Mouse (Mus musculus) kidney, postnatal 10 days (tissue): ENCODE measurements around the gene Caprin2.
"Not testable (repeated sequence)": the region's sequence is repeated elsewhere in the genome, so short reads cannot be mapped to it uniquely, and the experiment has no call there.

Experiments
- DNase-seq: peaks from one replicate; pipeline ENCODE4 v3.0.0; 2021; ENCODE audit warnings: mixed read lengths

The Caprin2 gene

DNA sequence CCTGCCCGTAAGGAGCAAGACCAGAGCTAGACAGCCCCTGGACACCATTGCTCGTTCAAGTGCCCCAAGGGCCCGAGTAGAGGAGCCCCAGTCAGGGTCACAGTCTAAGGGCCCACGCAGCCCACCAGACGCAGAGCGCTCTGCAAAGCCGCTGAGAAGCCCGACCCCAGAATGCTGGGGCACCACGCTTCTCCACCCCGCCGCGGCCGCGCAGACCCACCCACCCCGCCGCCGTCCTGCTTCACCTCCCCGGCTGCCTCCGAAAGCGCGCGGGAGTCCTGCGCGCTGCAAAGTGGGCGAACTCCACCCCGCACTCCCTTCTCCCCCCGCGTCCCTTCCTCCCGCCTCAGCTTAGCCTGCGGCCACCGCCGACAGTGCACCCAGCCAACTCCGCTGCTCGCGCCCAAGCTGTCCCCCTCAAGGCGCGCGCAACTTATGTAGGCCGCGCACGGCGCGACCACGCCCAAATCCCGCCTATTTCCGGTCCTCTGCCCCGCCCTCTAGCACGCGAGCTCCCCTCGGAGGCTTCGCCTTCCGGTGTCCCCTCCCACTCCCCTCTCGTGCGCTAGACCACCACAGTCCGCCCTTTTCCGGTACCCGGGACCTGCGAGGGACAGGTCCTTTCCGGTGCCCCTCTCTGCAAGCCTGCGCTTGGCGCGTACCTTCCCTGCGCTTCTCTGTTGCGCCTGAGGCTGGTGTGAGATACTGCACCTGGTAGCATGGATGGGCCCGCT, at the start of gene Caprin2:
Gene Caprin2 (minus strand): TSS at position 465 of the 734 bp plus-strand sequence.
- peak; percentile 94 for DNase-seq

DNA sequence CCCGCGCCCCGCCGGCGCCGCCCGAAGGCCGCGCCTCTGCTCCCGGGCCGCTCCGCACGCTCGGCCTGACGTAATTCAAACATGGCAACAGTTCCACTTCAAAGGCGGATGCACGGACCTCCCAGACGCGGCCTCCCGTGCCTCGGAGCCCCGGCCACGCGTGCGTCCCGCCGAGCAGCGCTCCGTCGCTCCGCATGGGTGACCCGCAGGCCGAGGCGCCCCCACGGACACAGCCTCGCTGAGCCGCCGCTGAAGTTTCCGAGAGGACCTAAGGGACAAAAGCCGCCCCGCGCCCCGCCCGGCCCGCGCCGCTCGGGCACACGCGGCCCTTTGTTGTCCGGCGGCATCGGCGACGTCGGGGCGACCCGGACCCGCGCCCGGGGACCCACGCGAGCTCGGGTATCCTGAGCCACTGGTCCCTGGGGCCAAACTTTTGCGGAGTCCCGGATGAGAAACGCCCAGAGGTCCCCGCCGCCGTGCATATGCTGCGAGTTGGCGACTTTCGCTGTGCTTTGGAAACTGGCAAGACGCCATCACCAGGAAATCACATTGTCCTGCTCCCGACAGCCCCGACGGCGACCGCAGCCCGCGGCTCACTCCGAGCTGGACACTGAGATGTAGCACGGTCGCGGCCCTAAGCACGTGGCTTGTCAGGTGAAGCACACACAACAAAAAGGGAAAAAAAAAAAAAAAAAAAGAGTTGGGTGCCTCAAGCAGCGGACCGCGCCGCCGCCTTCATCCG, 48.9 kb upstream of the Caprin2 start:
- DNase-seq, result peak; percentile 84

DNA sequence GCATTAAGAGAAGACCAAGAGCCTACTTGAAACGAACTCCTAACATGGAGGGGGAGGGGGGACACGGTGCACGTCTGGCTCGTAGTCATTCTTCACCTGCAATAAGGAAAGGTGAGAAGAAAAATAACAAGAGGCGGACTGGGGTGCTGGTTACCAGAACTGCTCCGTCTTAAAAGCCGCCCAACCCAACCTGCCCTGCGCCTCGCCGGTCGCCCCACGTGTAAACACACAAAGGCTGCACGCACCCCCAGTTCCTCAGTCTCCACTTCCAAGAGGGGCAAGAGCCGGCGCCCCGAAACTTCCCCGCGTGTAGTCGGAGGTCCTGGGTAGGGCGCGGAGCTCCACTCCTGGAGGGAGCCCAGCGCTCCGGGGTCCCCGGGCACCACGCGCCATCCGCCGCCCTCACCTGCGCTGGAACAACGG, 48.3 kb upstream of the Caprin2 start:
- DNase-seq, result no peak

DNA sequence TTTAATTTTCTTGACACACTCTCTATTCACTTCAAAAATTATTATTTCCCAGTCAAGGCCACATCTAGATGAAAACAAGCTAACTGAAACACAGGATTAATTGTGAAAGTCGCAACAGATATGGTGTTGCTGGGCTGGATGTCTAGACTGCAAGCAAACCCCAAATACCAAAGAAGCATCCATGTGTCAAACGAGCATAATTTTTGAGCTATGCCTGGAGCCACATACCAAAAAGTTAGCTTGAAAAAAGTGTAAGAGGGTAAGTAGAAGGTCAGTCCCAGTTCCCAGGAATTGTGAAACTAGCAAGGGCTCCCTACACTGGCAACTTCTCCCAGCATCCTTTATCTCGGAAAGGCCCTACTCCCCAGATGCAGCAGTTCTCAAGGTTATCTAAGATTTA, 47.7 kb upstream of the Caprin2 start:
- DNase-seq, result no peak

DNA sequence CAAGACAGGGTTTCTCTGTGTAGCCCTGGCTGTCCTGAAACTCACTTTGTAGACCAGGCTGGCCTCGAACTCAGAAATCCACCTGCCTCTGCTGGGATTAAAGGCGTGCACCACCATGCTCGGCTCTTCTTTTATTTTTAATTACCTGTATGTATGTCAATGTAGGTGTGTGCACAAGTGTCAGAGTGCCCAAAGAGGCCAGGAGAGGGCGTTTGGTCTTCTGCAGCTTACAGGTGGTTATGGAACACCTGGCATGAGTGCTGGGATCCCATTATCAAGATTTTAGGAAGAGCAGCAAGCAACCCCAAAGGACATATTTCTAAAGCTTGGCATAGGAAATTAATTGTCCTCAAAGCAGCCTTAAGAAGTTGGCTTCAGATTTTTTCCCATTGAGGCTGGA, 46.4 kb upstream of the Caprin2 start:
- DNase-seq, result no peak

DNA sequence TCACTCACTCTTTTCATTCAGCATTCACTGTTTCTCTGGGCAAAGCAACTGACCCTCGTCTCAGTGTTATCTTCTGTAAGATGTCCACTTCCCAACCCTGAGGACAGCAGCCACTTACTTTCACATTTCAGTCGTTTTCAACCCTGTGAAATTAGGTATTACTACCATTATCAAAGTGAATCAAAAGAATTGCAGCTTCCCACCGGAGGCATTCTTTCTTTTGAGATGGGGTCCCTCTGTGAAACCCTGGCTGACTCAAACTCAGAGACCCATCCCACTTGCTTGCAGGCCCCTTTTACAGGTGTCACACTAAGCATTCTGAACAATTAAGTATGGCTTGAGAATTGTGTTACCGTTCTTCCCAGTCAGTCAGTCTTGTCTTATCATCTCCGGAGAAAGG, 45.8 kb upstream of the Caprin2 start:
- DNase-seq, result no peak

DNA sequence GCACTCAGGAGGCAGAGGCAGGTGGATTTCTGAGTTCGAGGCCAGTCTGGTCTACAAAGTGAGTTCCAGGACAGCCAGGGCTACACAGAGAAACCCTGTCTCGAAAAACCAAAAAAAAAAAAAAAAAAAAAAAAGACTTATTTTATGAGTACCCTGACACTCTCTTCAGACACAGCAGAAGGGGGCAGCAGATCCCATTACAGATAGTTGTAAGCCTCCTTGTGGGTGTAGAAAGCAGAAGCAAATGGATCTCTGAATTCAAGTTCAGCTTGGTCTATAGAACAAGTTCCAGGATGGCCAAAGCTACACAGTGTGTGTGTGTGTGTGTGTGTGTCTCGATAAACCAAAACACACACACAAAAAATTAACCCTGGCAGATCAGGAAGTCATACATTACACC, 44.3 kb upstream of the Caprin2 start:
- DNase-seq, result peak; percentile 21

DNA sequence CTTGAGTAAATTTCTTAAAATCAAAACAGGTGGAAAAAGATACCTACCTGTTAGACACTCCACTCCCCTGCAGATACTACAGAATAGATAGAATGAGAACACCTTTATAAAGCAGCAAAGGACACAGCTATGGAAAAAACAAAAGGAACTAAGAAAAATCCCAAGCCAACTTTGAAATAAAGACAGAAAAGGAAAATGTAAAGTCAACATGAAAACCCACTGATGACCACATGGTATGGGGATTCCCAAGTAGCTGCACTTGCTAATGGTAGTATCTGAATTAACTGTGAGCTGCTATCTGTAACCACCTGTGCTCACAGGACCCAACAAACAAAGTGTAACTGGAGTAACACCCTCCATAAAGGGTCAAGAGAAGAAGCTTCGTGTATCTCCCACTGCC, 41.7 kb upstream of the Caprin2 start:
- DNase-seq, result no peak

DNA sequence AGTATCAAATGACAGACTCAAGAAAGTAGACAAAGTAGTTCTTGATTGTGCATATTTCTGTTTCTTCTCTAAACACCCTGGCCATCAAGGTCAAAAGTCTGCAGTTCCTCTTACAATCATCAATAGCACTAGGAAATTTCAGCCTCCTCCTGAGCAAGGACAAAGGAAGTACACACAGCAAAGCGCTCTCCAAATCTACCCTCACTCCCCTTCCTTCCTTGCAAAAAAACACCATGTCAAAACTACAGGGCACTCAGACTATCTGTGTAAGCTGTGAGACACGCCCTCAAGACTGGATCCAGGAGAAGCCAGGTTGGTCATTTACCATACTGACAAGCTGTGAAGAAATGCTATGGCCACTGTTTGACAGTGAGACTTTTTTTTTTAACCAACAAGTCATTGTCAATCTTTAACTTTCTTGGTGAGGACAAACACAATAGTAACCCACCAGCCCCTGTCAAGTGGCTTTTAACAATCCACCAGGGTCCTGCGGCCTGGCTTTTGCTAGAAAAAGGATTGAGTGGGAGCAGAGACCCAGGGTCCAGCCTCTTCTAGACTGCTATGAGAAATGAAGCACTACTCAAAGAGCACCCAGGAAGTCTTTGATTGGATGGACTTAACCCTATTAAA, 39.0 kb upstream of the Caprin2 start:
- no peak for DNase-seq

DNA sequence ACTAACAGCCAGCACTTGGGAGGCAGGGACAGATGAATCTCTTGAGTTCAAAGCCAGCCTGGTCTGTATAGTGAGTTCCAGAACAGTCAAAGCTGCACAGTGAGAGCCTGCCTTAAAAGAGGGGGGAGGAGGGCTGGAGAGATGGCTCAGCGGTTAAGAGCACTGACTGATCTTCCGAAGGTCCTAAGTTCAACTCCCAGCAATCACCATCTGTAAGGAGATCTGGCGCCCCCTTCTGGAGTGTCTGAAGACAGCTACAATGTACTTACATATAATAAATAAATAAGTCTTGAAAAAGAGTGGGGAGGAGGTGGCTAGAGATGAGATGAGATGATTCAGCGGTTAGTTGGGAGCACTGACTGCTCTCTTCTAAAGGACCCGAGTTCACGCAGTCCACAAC, 35.2 kb upstream of the Caprin2 start:
- DNase-seq, result peak; percentile 33

DNA sequence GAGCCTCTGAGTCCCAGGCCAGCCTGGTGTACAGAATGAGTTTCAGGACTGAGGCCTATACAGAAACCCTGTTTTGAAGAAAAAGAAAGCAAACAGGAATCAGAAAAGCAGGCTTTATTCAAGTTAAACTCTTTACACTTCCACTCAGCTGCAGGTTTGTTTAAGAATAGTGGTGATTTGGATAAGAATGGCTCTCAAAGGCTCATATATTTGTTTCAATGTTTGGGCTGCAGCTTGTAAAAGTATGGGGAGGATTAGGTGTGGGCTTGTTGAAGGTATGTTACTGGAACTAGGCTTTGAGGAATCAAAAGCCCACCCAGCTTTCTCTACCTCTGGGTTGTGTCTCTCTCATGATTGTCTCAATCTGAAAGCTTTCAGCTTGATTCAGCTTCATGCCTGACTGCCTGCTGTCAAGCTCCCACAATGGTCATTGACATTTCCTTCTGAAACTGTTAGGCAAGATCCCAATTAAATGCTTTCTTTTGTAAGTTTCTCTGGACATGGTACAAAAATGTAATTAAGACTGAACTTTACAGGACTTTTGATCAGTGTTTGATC, 22.9 kb upstream of the Caprin2 start:
- DNase-seq, result no peak

DNA sequence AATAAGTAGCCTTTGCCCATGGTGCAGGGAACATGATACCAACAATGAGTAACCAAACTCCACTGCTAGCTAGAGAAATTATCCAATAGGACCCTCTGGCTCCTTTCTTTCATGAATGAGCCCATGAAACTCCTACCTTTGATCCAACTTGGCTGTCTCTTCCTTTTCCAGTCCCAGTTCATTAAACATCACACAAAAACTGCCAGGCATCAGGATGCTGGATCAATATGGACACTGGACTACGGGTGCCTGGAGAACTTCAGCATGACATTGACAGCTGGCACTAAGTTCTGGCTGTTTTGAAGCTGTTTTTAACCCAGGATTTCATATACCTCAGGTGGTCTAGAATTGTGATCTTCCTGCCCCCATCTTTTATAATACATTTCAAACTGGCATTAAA, 21.6 kb upstream of the Caprin2 start:
- DNase-seq, result no peak

DNA sequence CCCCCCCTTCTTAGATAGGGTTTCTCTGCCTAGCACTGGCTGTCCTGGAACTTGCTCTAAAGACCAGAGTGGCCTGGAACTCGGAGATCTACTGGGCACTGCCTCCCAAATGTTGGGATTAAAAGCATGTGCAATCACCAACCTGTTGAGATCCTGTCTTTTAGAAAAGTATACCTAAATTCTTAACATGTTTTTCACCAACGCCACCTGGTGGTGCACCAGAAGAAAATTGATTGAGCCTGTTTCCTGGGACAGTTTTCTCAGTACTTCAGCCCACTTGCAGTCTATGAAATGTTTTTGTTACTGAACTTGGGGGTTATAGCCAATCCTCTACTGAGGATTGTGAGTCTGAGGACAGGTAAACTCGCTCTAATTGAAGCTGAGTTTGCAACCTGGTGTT, 20.8 kb upstream of the Caprin2 start:
- peak; percentile 30 for DNase-seq

DNA sequence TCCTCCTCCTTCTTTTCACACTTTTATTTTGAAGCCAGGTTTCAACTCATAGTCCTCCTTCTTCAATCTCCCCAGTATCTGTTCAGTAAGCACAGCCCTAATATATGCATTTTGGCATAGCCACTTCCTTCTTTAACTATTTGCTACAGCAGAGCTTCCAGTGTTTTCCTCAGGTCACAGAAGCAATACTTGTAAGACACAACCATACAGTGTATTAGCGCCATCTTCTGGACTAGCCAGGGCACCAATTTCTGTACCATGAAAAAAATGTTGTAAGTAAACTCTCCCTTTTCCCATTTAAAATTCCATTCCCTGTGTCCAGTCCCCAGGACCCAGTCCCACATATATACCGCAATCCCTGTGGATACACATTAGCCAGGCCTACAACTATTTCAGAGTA, 17.9 kb upstream of the Caprin2 start:
- peak; percentile 72 for DNase-seq

DNA sequence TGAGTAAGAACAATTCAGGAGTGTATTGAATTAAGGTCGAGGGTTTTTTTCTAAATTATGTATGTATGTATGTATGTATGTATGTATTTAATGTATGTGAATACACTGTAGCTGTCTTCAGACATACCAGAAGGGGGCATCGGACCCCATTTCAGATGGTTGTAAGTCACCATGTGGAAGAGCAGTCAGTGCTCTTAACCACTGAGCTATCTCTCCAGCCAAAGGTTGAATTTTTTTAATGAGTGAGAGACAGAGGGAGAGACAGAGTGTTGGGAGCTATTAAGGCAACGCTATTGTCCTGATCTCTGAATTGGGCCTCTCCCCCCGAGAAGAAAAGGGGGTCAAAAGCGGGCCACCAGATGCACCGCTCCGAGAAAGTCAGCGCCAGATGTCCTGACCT, 15.9 kb upstream of the Caprin2 start:
- DNase-seq, result not testable (repeated sequence)

DNA sequence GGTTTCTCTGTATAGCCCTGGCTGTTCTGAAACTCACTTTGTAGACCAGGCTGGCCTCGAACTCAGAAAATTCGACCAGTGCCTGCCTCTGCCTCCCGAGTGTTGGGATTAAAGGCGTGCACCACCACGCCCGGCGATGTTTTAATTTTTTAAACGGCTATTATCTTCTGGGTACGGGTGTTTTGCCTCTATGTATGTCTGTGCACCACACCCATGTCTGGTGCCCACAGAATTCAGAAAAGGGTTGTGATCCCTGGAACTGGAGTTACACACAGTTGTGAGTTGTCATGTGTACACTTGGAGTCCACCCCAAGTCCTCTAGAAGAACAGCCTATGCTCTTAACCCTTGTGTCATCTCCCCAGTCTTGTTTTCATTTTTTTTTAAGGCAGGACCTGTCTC, 10.9 kb upstream of the Caprin2 start:
- no peak for DNase-seq

DNA sequence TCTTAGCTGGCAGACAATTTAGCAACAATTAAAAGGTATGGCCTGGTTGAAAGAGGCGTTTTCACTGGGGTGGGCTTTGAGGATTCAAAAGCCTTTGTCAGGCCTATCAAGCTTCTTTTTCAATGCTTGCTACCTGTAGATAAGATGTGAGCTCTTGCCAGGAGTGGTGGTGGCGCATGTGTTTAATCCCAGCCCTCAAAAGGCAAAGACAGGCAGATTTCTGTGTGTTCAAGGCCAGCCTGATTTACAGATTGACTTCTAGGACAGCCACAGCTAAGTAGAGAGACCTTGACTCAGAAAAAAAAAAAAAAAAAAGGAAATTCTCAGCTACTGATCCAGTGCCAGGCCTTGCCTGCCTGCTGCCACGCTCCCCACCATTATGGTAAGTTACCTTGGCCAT, 6.7 kb upstream of the Caprin2 start:
- no peak for DNase-seq

DNA sequence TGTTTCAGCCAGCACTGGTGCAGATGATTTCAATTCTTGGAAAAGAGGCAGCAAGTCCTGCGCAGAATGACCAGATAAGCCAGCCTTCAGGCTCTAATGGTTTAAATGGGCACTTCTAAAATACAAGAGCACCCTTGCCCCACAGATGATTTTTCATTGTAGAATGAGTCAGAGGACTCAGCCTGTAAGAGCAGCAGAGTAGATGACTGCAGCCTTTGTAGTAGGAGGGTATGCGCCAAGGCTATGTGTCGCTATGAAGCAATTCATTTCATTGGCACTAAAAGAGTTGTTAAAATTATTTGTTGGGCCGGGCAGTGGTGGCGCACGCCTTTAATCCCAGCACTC, 442 bp upstream of the Caprin2 start:
- DNase-seq, result no peak

DNA sequence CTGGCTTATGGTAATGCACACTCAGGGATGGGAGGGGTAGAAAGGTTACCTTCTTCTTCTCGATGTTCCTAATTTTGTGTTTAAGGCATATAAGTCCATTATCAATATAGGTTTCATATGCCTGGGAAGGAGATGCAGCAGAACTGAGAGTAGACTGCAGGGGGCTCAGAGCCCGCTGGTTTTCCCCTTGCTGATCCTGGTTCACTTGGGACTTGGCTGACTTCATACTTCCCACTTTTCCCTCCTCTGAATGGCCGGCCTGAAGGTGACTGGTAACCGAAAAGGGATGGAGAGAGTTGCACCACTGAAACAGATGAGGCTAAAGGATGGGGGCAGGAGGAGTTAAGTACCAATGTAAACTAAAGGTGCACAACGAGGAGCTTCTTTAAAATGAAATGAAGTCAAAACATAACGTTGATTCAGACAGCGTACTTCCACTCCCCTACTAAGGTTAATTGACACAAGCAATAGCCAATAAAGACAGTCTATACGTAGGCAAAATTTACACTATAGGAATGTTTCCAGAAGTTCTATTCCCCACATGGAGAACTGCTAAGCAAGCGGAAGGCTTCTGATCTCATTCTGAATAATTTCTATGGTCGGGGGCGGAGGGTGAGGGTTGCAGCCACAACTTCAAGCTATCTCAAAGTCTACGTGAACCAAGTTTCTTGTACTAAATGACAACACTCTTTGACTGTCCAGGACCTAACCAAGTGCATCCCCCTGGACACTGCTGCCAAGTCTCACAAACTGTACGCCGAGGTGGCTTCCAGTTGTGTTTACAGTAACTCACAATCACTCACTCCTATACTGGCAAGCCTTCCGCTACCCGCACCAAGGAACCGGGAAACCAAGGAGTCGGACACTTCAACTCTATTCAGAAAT, 907 bp downstream of the Caprin2 start:
- peak; percentile 13 for DNase-seq

DNA sequence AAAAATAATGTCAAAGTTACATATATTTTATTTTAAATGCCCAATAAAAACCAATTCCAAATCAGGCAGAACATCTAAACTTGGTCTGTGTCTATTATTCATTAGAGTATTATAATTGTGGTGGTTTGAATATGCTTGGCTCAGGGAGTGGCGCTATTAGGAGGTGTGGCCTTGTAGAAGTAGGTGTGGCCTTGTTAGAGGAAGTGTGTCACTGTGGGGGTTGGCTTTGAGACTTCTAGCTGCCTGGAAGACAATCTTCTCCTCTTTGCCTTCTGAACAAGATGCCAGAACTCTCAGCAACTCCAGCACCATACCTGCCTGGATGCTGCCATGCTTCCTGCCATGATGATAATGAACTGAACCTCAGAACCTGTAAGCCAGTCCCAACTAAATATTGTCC, 22.1 kb downstream of the Caprin2 start:
- DNase-seq, result no peak

DNA sequence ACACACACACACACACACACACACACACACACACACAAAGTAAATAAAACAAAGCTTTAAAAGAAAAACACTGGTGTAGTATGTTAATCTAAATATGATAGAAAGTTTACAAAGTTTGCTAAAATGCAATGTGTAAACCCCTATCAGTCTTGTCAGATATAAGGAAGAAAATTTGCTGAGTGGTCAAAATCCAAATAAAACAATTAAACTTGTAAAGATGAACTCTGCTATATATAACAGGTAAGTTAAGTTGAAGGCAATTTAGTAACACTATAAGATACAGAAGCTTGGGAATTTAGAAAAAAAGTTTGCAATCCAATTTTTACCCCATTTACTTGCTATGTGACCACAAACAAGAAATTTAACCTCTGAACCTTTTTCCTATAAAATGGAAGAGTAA, 50.4 kb downstream of the Caprin2 start:
- DNase-seq, result no peak

DNA sequence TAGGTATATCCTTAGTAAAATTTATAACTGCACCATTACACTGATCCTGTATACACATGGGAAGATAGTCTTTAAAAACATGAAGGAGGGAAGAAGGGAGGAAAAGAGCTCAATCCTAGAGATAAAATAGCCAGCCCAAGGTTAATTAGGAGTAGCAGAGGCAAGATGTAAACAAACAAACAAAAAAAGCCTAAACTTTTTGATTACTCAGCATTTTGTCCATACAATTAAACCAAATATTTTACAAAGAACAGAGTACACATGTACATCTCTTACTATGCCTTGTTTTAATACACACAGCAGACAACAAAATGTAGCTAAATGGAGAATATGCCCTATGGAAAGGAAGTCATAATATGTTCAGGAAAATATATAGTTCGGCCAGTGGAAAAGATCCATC, 54.3 kb downstream of the Caprin2 start:
- no peak for DNase-seq

DNA sequence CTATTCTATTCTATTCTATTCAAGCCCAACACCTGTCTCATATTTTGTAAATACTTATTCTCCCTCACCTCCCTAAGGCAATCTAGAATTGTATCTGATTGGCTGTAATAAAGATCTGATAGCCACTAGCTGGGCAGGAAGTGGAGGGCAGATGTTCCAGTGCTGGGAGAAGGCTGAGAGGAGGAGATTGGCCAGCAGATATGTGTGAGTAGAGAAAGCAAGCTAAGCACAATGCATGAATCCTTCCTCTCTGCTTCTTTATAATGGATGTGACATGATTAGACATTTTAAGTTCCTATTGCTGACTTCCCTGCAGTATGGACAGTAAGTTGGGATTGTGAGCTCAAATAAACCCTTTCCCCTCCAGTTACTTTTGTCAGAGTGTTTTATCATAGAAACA, 57.6 kb downstream of the Caprin2 start:
- no peak for DNase-seq
